Mouse (Mus musculus): Measurements from ENCODE around the gene Aebp2. TPM values are rescaled to one million over a fixed set of nuclear protein-coding genes. Genes with fewer than 3 reads are reported as not detected.
"Not testable (repeated sequence)": the region's sequence is repeated elsewhere in the genome, so short reads cannot be mapped to it uniquely, and the experiment has no call there.

Aebp2 gene
- polyA plus RNA-seq, 1 experiment from 2014 or later, result 13.9 TPM

GRCm38 (mm10) chr6:140605173-140605572, 17.3 kb upstream of the Aebp2 start:
- not testable (repeated sequence) for H3K9ac ChIP-seq (ENCODE audit: low read depth, low read length); H3K27me3 ChIP-seq (ENCODE audit: insufficient read depth, low read length); DNase-seq (ENCODE audit: low spot score); H3K4me2 ChIP-seq (ENCODE audit: low read length); H3K9me3 ChIP-seq (replicated peaks; ENCODE audit: low read length); H3K4me3 ChIP-seq (replicated peaks; ENCODE audit: low read depth, low read length); H3K4me1 ChIP-seq (replicated peaks; ENCODE audit: insufficient read depth, low read length); H3K36me3 ChIP-seq (ENCODE audit: insufficient read depth, low read length); H3K27ac ChIP-seq; ATAC-seq (replicated peaks; ENCODE audit: low FRiP score, low read depth)
- WGBS, result 92% methylated on average over 5 of the region's 5 CpGs
- 0 out of 2 replicates have a peak, but pooled peaks have one; percentile 27 for TF ChIP-seq CTCF (IDR thresholded peaks at IDR 0.05; ENCODE audit: low read depth)

GRCm38 (mm10) chr6:140605732-140606131, 16.7 kb upstream of the Aebp2 start:
- no peak for TF ChIP-seq CTCF (IDR thresholded peaks at IDR 0.05; ENCODE audit: low read depth)
- 46% methylated on average over 3 of the region's 3 CpGs for WGBS
- ATAC-seq (replicated peaks; ENCODE audit: low FRiP score, low read depth) (0 out of 2 replicates have a peak, but pooled peaks have one; percentile 53), DNase-seq (ENCODE audit: low spot score) (no peak)
- H3K4me1 ChIP-seq (replicated peaks; ENCODE audit: insufficient read depth, low read length), result no peaks in the 10 kb centered on the region
- no peak overlapping the region for H3K9ac ChIP-seq (ENCODE audit: low read depth, low read length)
- no peak overlapping the region for H3K4me3 ChIP-seq (replicated peaks; ENCODE audit: low read depth, low read length)
- H3K27me3 ChIP-seq (ENCODE audit: insufficient read depth, low read length), result no peaks in the 10 kb centered on the region
- H3K27ac ChIP-seq, result no peak overlapping the region
- no peaks in the 10 kb centered on the region for H3K9me3 ChIP-seq (replicated peaks; ENCODE audit: low read length)
- no peak overlapping the region for H3K4me2 ChIP-seq (ENCODE audit: low read length)
- no peaks in the 10 kb centered on the region for H3K36me3 ChIP-seq (ENCODE audit: insufficient read depth, low read length)

GRCm38 (mm10) chr6:140606534-140606933, 15.9 kb upstream of the Aebp2 start:
- no peak for ATAC-seq (replicated peaks; ENCODE audit: low FRiP score, low read depth)
- 46% methylated on average over 10 of the region's 10 CpGs for WGBS
- H3K4me2 ChIP-seq (ENCODE audit: low read length), result no peak overlapping the region

GRCm38 (mm10) chr6:140608666-140609065, 13.8 kb upstream of the Aebp2 start:
- Histone ChIP-seq H3K27me3 (ENCODE audit: insufficient read depth, low read length) (no peaks in the 10 kb centered on the region), H3K27ac (no peak overlapping the region), H3K4me2 (ENCODE audit: low read length) (no peak overlapping the region), H3K4me3 (replicated peaks; ENCODE audit: low read depth, low read length) (no peak overlapping the region), H3K36me3 (ENCODE audit: insufficient read depth, low read length) (no peaks in the 10 kb centered on the region), H3K9me3 (replicated peaks; ENCODE audit: low read length) (no peaks in the 10 kb centered on the region), H3K9ac (ENCODE audit: low read depth, low read length) (no peak overlapping the region), H3K4me1 (replicated peaks; ENCODE audit: insufficient read depth, low read length) (no peaks in the 10 kb centered on the region)
- DNase-seq (ENCODE audit: low spot score), result no peak
- TF ChIP-seq CTCF (IDR thresholded peaks at IDR 0.05; ENCODE audit: low read depth), result no peak
- 94% methylated on average over 6 of the region's 6 CpGs for WGBS
- ATAC-seq (replicated peaks; ENCODE audit: low FRiP score, low read depth), result no peak

More at GRCm38 (mm10) chr6:140606534-140606933, 15.9 kb upstream of the Aebp2 start:
- H3K4me1 ChIP-seq (replicated peaks; ENCODE audit: insufficient read depth, low read length), result no peaks in the 10 kb centered on the region
- H3K27ac ChIP-seq, result no peak overlapping the region
- H3K36me3 ChIP-seq (ENCODE audit: insufficient read depth, low read length), result no peaks in the 10 kb centered on the region
- no peak for DNase-seq (ENCODE audit: low spot score)
- no peaks in the 10 kb centered on the region for H3K27me3 ChIP-seq (ENCODE audit: insufficient read depth, low read length)
- no peaks in the 10 kb centered on the region for H3K9me3 ChIP-seq (replicated peaks; ENCODE audit: low read length)
- no peak overlapping the region for H3K4me3 ChIP-seq (replicated peaks; ENCODE audit: low read depth, low read length)
- no peak overlapping the region for H3K9ac ChIP-seq (ENCODE audit: low read depth, low read length)
- no peak for TF ChIP-seq CTCF (IDR thresholded peaks at IDR 0.05; ENCODE audit: low read depth)

- H3K36me3 ChIP-seq (ENCODE audit: insufficient read depth, low read length), result no peaks in the 10 kb centered on the region
- ATAC-seq (replicated peaks; ENCODE audit: low FRiP score, low read depth) (no peak), DNase-seq (ENCODE audit: low spot score) (no peak)
- no peaks in the 10 kb centered on the region for H3K27me3 ChIP-seq (ENCODE audit: insufficient read depth, low read length)
- H3K4me3 ChIP-seq (replicated peaks; ENCODE audit: low read depth, low read length), result no peak overlapping the region
- H3K27ac ChIP-seq, result no peak overlapping the region
- WGBS, result 83% methylated on average over 4 of the region's 4 CpGs
- H3K9ac ChIP-seq (ENCODE audit: low read depth, low read length), result no peak overlapping the region
- no peaks in the 10 kb centered on the region for H3K9me3 ChIP-seq (replicated peaks; ENCODE audit: low read length)
- no peak for TF ChIP-seq CTCF (IDR thresholded peaks at IDR 0.05; ENCODE audit: low read depth)
- H3K4me2 ChIP-seq (ENCODE audit: low read length), result no peak overlapping the region
- no peaks in the 10 kb centered on the region for H3K4me1 ChIP-seq (replicated peaks; ENCODE audit: insufficient read depth, low read length)
Observed at GRCm38 (mm10) chr6:140609533-140609932, 12.9 kb upstream of the Aebp2 start.

- H3K4me3 ChIP-seq (replicated peaks; ENCODE audit: low read depth, low read length), result no peak overlapping the region
- H3K27ac ChIP-seq, result no peak overlapping the region
- no peak for DNase-seq (ENCODE audit: low spot score)
- H3K27me3 ChIP-seq (ENCODE audit: insufficient read depth, low read length), result no peaks in the 10 kb centered on the region
- H3K4me2 ChIP-seq (ENCODE audit: low read length), result no peak overlapping the region
- H3K9ac ChIP-seq (ENCODE audit: low read depth, low read length), result no peak overlapping the region
- no peak for TF ChIP-seq CTCF (IDR thresholded peaks at IDR 0.05; ENCODE audit: low read depth)
- 72% methylated on average over 5 of the region's 5 CpGs for WGBS
- no peak for ATAC-seq (replicated peaks; ENCODE audit: low FRiP score, low read depth)
- no peaks in the 10 kb centered on the region for H3K4me1 ChIP-seq (replicated peaks; ENCODE audit: insufficient read depth, low read length)
- H3K9me3 ChIP-seq (replicated peaks; ENCODE audit: low read length), result no peaks in the 10 kb centered on the region
- no peaks in the 10 kb centered on the region for H3K36me3 ChIP-seq (ENCODE audit: insufficient read depth, low read length)
Observed at GRCm38 (mm10) chr6:140610117-140610516, 12.3 kb upstream of the Aebp2 start.

- no peaks in the 10 kb centered on the region for H3K36me3 ChIP-seq (ENCODE audit: insufficient read depth, low read length)
- no peaks in the 10 kb centered on the region for H3K9me3 ChIP-seq (replicated peaks; ENCODE audit: low read length)
- TF ChIP-seq CTCF (IDR thresholded peaks at IDR 0.05; ENCODE audit: low read depth), result no peak
- no peaks in the 10 kb centered on the region for H3K4me1 ChIP-seq (replicated peaks; ENCODE audit: insufficient read depth, low read length)
- H3K27ac ChIP-seq, result no peak overlapping the region
- no peak for DNase-seq (ENCODE audit: low spot score)
- ATAC-seq (replicated peaks; ENCODE audit: low FRiP score, low read depth), result no peak
- 52% methylated on average over 4 of the region's 4 CpGs for WGBS
- H3K27me3 ChIP-seq (ENCODE audit: insufficient read depth, low read length), result no peaks in the 10 kb centered on the region
- H3K4me3 ChIP-seq (replicated peaks; ENCODE audit: low read depth, low read length), result no peak overlapping the region
- H3K9ac ChIP-seq (ENCODE audit: low read depth, low read length), result no peak overlapping the region
- H3K4me2 ChIP-seq (ENCODE audit: low read length), result no peak overlapping the region
Observed at GRCm38 (mm10) chr6:140611282-140611681, 11.2 kb upstream of the Aebp2 start.
